Mouse (Mus musculus): Measurements from ENCODE around the gene Irx3. TPM values are rescaled to one million over a fixed set of nuclear protein-coding genes. Genes with fewer than 3 reads are reported as not detected.

Gene Irx3
- polyA plus RNA-seq, 1 experiment from 2014 or later: 2.7 TPM

- Histone ChIP-seq H3K9me3 (replicated peaks) (no peaks in the 10 kb centered on the region; the same call in 1 of the 2 replicates), H3K27me3 (no peaks in the 10 kb centered on the region; the same call in 1 of the 2 replicates), H3K9ac (no peak overlapping the region), H3K27ac (no peak overlapping the region), H3K4me1 (no peaks in the 10 kb centered on the region), H3K36me3 (ENCODE audit: poor library complexity, severe bottlenecking) (no peaks in the 10 kb centered on the region), H3K4me3 (no peak overlapping the region), H3K4me2 (no peak overlapping the region)
- 91% methylated on average over 9 of the region's 9 CpGs for WGBS
- no peak for ATAC-seq
Measured at GRCm38 (mm10) chr8:91755062-91755461, 46.8 kb downstream of the Irx3 start.

GRCm38 (mm10) chr8:91750794-91751125 lies 51.1 kb downstream of the Irx3 start:
- Histone ChIP-seq H3K36me3 (ENCODE audit: poor library complexity, severe bottlenecking) (no peaks in the 10 kb centered on the region), H3K4me3 (no peak overlapping the region), H3K4me2 (no peak overlapping the region), H3K9me3 (replicated peaks) (no peaks in the 10 kb centered on the region; the same call in 1 of the 2 replicates), H3K4me1 (peaks cover 16% of the 10 kb centered on the region), H3K9ac (no peak overlapping the region), H3K27me3 (no peaks in the 10 kb centered on the region; the same call in 1 of the 2 replicates), H3K27ac (no peak overlapping the region)
- WGBS: 89% methylated on average over 7 of the region's 7 CpGs
- no peak for ATAC-seq

DNA sequence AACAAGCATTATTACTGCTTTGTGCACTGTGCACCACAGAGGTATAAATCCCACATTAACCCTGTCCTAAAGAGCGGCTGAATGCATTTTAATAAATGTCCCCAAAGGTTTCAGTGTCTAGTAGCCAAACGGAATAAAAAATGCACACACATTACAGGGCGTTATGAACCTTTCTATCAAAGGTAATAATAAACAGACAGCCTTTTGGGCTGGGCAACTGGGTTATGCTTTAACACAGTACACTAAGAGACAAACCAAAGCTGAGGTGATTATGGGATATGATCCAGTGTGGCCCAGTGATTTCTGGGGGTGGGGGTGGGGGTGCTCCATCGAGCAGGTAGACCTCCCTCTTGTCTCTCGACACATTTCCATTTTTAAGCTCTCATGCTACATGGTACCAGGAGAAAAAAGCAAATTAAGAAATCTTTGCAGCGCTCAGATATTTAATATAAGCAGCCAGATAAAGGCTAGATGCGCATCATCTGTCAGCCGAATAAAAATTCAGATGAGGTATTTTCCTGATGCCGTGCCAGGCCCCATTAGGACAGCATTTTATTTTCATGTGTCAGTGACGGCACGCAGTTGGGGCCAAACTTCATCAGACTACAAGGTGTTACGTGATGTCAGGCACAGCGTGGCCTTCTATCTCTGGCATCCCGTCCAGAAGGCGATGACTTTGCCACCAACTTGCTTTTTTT lies 51.6 kb downstream of the Irx3 start:
- Histone ChIP-seq H3K4me3 (no peak overlapping the region), H3K4me1 (peaks cover 21% of the 10 kb centered on the region), H3K9me3 (replicated peaks) (no peaks in the 10 kb centered on the region; the same call in 1 of the 2 replicates), H3K27ac (no peak overlapping the region), H3K36me3 (ENCODE audit: poor library complexity, severe bottlenecking) (no peaks in the 10 kb centered on the region), H3K9ac (no peak overlapping the region), H3K27me3 (no peaks in the 10 kb centered on the region; the same call in 1 of the 2 replicates), H3K4me2 (no peak overlapping the region)
- 82% methylated on average over 15 of the region's 15 CpGs for WGBS
- no peak for ATAC-seq

DNA sequence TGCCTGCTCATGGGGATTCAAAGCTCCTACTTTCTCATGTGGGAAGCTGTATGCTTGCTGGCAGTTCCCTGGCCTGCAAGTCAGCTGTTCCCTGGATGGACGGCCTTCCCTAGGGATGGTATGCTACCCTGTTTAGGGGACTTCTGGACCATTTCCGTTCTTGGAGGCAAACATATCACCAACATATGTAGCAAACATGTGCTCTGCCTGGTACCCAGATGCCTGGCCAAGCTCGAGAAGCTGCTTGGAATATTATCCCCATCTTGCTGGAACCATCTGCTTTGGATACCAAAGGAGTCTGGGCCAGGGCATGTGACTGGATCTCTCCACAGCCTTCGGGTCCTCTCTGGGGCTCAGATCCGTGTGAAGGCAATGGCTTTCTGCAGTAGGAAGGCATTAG lies 52.5 kb downstream of the Irx3 start:
- ATAC-seq: no peak
- Histone ChIP-seq H3K4me2 (no peak overlapping the region), H3K9ac (no peak overlapping the region), H3K4me3 (no peak overlapping the region), H3K9me3 (replicated peaks) (no peaks in the 10 kb centered on the region; the same call in 1 of the 2 replicates), H3K36me3 (ENCODE audit: poor library complexity, severe bottlenecking) (no peaks in the 10 kb centered on the region), H3K27me3 (no peaks in the 10 kb centered on the region; the same call in 1 of the 2 replicates), H3K27ac (no peak overlapping the region), H3K4me1 (peaks cover 22% of the 10 kb centered on the region)
- 66% methylated on average over 5 of the region's 5 CpGs for WGBS
